Mouse (Mus musculus): ENCODE data around the gene Acss1. TPM values are rescaled to one million over a fixed set of nuclear protein-coding genes. Genes with fewer than 3 reads are reported as not detected.

Gene Acss1
- total and polyA plus RNA-seq, 3 experiments: 24.8 to 123 (median 67.3) TPM

GRCm38 (mm10) chr2:150604802-150605201 lies 63.5 kb downstream of the Acss1 start:
- Histone ChIP-seq H3K36me3 (replicated peaks) (peaks cover 39% of the 10 kb centered on the region), H3K27me3 (ENCODE audit: insufficient read depth, low read length) (no peaks in the 10 kb centered on the region), H3K9me3 (replicated peaks) (no peaks in the 10 kb centered on the region), H3K4me3 (ENCODE audit: low read depth, low read length) (no peak overlapping the region), H3K4me1 (ENCODE audit: insufficient read depth, low read depth, low read length) (peaks cover 23% of the 10 kb centered on the region)
- DNase-seq (ENCODE audit: low spot score) (no peak), ATAC-seq (ENCODE audit: extremely low read depth, insufficient number of reproducible peaks, low FRiP score, poor library complexity, severe bottlenecking) (no peak)
- TF ChIP-seq TAL1 (conservative IDR thresholded peaks at IDR 0.05; ENCODE audit: low read depth, low read length) (no peak), GATA2 (IDR thresholded peaks at IDR 0.05; ENCODE audit: borderline replicate concordance, low read depth, low read length) (no peak)

DNA sequence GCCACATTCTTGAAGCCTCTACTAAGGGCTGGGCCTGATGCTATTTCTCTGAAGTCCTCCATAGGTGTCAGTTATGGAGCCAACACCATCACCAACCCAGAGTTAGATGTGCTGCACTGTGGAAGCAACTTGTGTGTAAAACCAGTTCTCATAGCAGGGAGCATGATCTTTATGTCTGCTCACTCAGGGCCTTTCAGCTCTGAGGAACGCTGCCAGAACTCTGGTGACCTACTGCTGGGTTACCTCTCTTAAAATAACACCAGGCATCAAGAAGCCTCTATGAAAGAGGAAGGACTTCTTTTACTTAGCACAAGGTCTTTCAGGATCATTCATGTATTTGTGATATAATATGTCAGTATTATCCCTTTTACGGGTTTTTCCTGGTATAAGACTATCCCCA lies 66.1 kb downstream of the Acss1 start:
- DNase-seq (ENCODE audit: low spot score): no peak
- no peaks in the 10 kb centered on the region for H3K27me3 ChIP-seq (ENCODE audit: insufficient read depth, low read length)
- peaks cover 59% of the 10 kb centered on the region for H3K36me3 ChIP-seq (replicated peaks)
- TF ChIP-seq TAL1 (conservative IDR thresholded peaks at IDR 0.05; ENCODE audit: low read depth, low read length) (no peak), GATA2 (IDR thresholded peaks at IDR 0.05; ENCODE audit: borderline replicate concordance, low read depth, low read length) (no peak), CTCF (IDR thresholded peaks at IDR 0.05; ENCODE audit: low read depth, low read length) (no peak)
- H3K9me3 ChIP-seq (replicated peaks): no peaks in the 10 kb centered on the region
- no peak for ATAC-seq (ENCODE audit: extremely low read depth, insufficient number of reproducible peaks, low FRiP score, poor library complexity, severe bottlenecking)
- no peak overlapping the region for H3K4me3 ChIP-seq (ENCODE audit: low read depth, low read length)
- peaks cover 4% of the 10 kb centered on the region for H3K4me1 ChIP-seq (ENCODE audit: insufficient read depth, low read depth, low read length)

- no peak for TF ChIP-seq TAL1 (conservative IDR thresholded peaks at IDR 0.05; ENCODE audit: low read depth, low read length)
- no peak for TF ChIP-seq CTCF (IDR thresholded peaks at IDR 0.05; ENCODE audit: low read depth, low read length)
- no peak for TF ChIP-seq GATA2 (IDR thresholded peaks at IDR 0.05; ENCODE audit: borderline replicate concordance, low read depth, low read length)
- TF ChIP-seq GATA1 (IDR thresholded peaks at IDR 0.05; ENCODE audit: borderline replicate concordance, low read length): no peak
- no peak for TF ChIP-seq POLR2AphosphoS5 (IDR thresholded peaks at IDR 0.05; ENCODE audit: insufficient replicate concordance, low read depth, low read length)
- Histone ChIP-seq H3K4me1 (ENCODE audit: insufficient read depth, low read depth, low read length) (no peaks in the 10 kb centered on the region), H3K4me3 (ENCODE audit: low read depth, low read length) (no peak overlapping the region), H3K36me3 (replicated peaks) (peaks cover 69% of the 10 kb centered on the region), H3K27me3 (ENCODE audit: insufficient read depth, low read length) (no peaks in the 10 kb centered on the region), H3K9me3 (replicated peaks) (no peaks in the 10 kb centered on the region)
- DNase-seq (ENCODE audit: low spot score): no peak
- no peak for ATAC-seq (ENCODE audit: extremely low read depth, insufficient number of reproducible peaks, low FRiP score, poor library complexity, severe bottlenecking)
Observed at GRCm38 (mm10) chr2:150600263-150600662, 68.0 kb downstream of the Acss1 start.

- DNase-seq (ENCODE audit: low spot score) (no peak), ATAC-seq (ENCODE audit: extremely low read depth, insufficient number of reproducible peaks, low FRiP score, poor library complexity, severe bottlenecking) (no peak)
- Histone ChIP-seq H3K4me3 (ENCODE audit: low read depth, low read length) (no peak overlapping the region), H3K4me1 (ENCODE audit: insufficient read depth, low read depth, low read length) (no peaks in the 10 kb centered on the region), H3K9me3 (replicated peaks) (no peaks in the 10 kb centered on the region), H3K27me3 (ENCODE audit: insufficient read depth, low read length) (no peaks in the 10 kb centered on the region), H3K36me3 (replicated peaks) (peaks cover 75% of the 10 kb centered on the region)
- TF ChIP-seq CTCF (IDR thresholded peaks at IDR 0.05; ENCODE audit: low read depth, low read length) (no peak), TAL1 (conservative IDR thresholded peaks at IDR 0.05; ENCODE audit: low read depth, low read length) (no peak), GATA2 (IDR thresholded peaks at IDR 0.05; ENCODE audit: borderline replicate concordance, low read depth, low read length) (no peak), GATA1 (IDR thresholded peaks at IDR 0.05; ENCODE audit: borderline replicate concordance, low read length) (no peak), POLR2AphosphoS5 (IDR thresholded peaks at IDR 0.05; ENCODE audit: insufficient replicate concordance, low read depth, low read length) (no peak)
Observed at GRCm38 (mm10) chr2:150595411-150596190, 72.7 kb downstream of the Acss1 start.

DNA sequence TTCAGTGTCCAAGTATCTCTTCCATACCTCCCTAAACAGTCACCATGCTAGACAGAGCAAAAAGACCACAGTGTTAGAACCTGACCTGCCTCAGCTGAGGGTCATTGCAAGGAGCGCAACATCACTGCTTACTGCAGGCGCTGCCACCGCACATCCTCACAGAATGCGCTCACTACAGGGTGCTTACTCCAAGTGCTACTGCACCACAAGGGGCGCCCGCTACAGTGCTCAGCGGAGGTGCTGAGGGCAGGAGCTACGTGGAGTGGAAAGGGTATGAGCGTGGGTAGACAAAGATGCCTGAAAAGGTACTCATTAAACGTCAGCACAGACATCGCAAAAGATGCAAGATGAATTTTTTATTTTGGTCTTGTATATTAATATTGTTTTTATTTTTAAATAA lies 79.2 kb downstream of the Acss1 start:
- DNase-seq (ENCODE audit: low spot score): no peak
- H3K4me1 ChIP-seq (ENCODE audit: insufficient read depth, low read depth, low read length): no peaks in the 10 kb centered on the region
- no peak for ATAC-seq (ENCODE audit: extremely low read depth, insufficient number of reproducible peaks, low FRiP score, poor library complexity, severe bottlenecking)
- H3K36me3 ChIP-seq (replicated peaks): peaks cover 80% of the 10 kb centered on the region
- no peaks in the 10 kb centered on the region for H3K9me3 ChIP-seq (replicated peaks)
- no peak overlapping the region for H3K4me3 ChIP-seq (ENCODE audit: low read depth, low read length)
- TF ChIP-seq GATA1 (IDR thresholded peaks at IDR 0.05; ENCODE audit: borderline replicate concordance, low read length) (no peak), POLR2AphosphoS5 (IDR thresholded peaks at IDR 0.05; ENCODE audit: insufficient replicate concordance, low read depth, low read length) (no peak), GATA2 (IDR thresholded peaks at IDR 0.05; ENCODE audit: borderline replicate concordance, low read depth, low read length) (no peak), CTCF (IDR thresholded peaks at IDR 0.05; ENCODE audit: low read depth, low read length) (no peak), TAL1 (conservative IDR thresholded peaks at IDR 0.05; ENCODE audit: low read depth, low read length) (no peak)
- H3K27me3 ChIP-seq (ENCODE audit: insufficient read depth, low read length): no peaks in the 10 kb centered on the region

DNA sequence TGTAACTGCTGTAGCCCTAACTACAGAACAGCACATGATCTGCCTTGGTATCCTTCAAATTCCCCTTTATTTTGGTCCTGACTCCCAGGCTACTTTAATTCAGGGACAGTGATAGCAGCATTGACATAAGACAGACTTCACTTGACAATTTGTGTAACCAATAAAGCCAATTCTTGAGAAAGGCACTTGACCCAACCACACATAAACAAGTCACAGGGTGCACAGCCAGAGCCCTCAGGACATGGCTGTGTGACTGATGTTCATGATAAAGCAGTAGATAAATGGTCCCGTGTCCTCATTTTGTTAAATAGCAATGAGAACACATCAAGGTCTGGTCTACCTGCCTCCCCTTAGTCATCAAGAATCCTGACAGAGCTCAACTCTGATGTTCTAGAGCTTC lies 88.7 kb downstream of the Acss1 start:
- Histone ChIP-seq H3K4me3 (ENCODE audit: low read depth, low read length) (no peak overlapping the region), H3K27me3 (ENCODE audit: insufficient read depth, low read length) (no peaks in the 10 kb centered on the region), H3K9me3 (replicated peaks) (no peaks in the 10 kb centered on the region), H3K36me3 (replicated peaks) (peaks cover 76% of the 10 kb centered on the region), H3K4me1 (ENCODE audit: insufficient read depth, low read depth, low read length) (no peaks in the 10 kb centered on the region)
- DNase-seq (ENCODE audit: low spot score): no peak
- ATAC-seq (ENCODE audit: extremely low read depth, insufficient number of reproducible peaks, low FRiP score, poor library complexity, severe bottlenecking): no peak
- TF ChIP-seq TAL1 (conservative IDR thresholded peaks at IDR 0.05; ENCODE audit: low read depth, low read length) (no peak), GATA1 (IDR thresholded peaks at IDR 0.05; ENCODE audit: borderline replicate concordance, low read length) (no peak), GATA2 (IDR thresholded peaks at IDR 0.05; ENCODE audit: borderline replicate concordance, low read depth, low read length) (no peak), CTCF (IDR thresholded peaks at IDR 0.05; ENCODE audit: low read depth, low read length) (no peak), POLR2AphosphoS5 (IDR thresholded peaks at IDR 0.05; ENCODE audit: insufficient replicate concordance, low read depth, low read length) (no peak)
